Mouse (Mus musculus) CH12.LX (cell line): ENCODE data around the gene Acan. TPM values are rescaled to one million over a fixed set of nuclear protein-coding genes. Genes with fewer than 3 reads are reported as not detected.

Experiments
- DNase-seq: peaks from one replicate; pipeline ENCODE4 v3.0.0-alpha.2; 2013; ENCODE audit errors: extremely low read depth
- H3K27ac ChIP-seq: 2 replicates; pipeline ENCODE4 v1.5.1; 2012; ENCODE audit warnings: low read depth, mild to moderate bottlenecking, control low read depth, moderate library complexity; ENCODE audit not compliant: insufficient read depth
- H3K27me3 ChIP-seq: replicated peaks from 2 replicates; pipeline ENCODE3; 2012; ENCODE audit warnings: inconsistent platforms
- H3K36me3 ChIP-seq, 2 experiments: replicated peaks in 1 of 2; 2 replicates each; pipeline versions ENCODE3 to v1.6.1; 2012; ENCODE audit warnings: inconsistent platforms in 1 of 2, low read length in 1 of 2, mild to moderate bottlenecking in 1 of 2, mixed read lengths in 1 of 2, moderate library complexity in 1 of 2; ENCODE audit not compliant: control insufficient read depth in 1 of 2, insufficient read depth in 1 of 2
- H3K4me1 ChIP-seq, 2 experiments: 2 replicates each; pipeline ENCODE4 v1.6.1; 2012; ENCODE audit warnings: inconsistent platforms in 1 of 2, moderate library complexity in 1 of 2; ENCODE audit not compliant: insufficient read depth in 2 of 2, control insufficient read depth in 1 of 2
- H3K4me2 ChIP-seq: 2 replicates; pipeline ENCODE4 v1.6.1; 2012; ENCODE audit warnings: low read depth, mild to moderate bottlenecking, control low read depth; ENCODE audit not compliant: poor library complexity, insufficient read depth, severe bottlenecking
- H3K4me3 ChIP-seq, 3 experiments: fragments of 150-350 bp in 1 of 3; sonication (generic) in 1 of 3; replicated peaks in 1 of 3; 2 replicates each; pipeline versions ENCODE3 to v1.5.1; 2011 to 2012; ENCODE audit warnings: low read depth in 2 of 3, low read length in 2 of 3, mild to moderate bottlenecking in 2 of 3, moderate library complexity in 2 of 3, control low read depth in 1 of 3, improper control_type of control experiment in 1 of 3, inconsistent platforms in 1 of 3, mixed read lengths in 1 of 3; ENCODE audit not compliant: poor library complexity in 1 of 3
- H3K79me2 ChIP-seq: replicated peaks from 2 replicates; pipeline ENCODE4 v1.6.1; 2012; ENCODE audit warnings: mild to moderate bottlenecking, moderate library complexity; ENCODE audit not compliant: control insufficient read depth, poor library complexity, insufficient read depth, severe bottlenecking; ENCODE audit errors: extremely low read depth
- H3K9ac ChIP-seq: 2 replicates; pipeline ENCODE4 v1.6.1; 2012; ENCODE audit warnings: low read depth, mild to moderate bottlenecking, control low read depth, moderate library complexity; ENCODE audit not compliant: insufficient read depth
- H3K9me3 ChIP-seq: replicated peaks from 2 replicates; pipeline ENCODE3; 2012; ENCODE audit warnings: low read length, inconsistent platforms, mixed read lengths
- CTCF ChIP-seq, 2 experiments: IDR thresholded peaks in 1 of 2; conservative IDR thresholded peaks in 1 of 2; 2 replicates each; pipeline ENCODE4 v1.5.1; 2011 to 2012; ENCODE audit warnings: low read depth in 2 of 2, low read length in 2 of 2, improper control_type of control experiment in 1 of 2, inconsistent platforms in 1 of 2, mild to moderate bottlenecking in 1 of 2, moderate library complexity in 1 of 2
- E2F4 ChIP-seq: IDR thresholded peaks from 2 replicates; pipeline ENCODE4 v1.6.1; 2011; ENCODE audit warnings: low read depth, low read length, improper control_type of control experiment; ENCODE audit not compliant: insufficient replicate concordance
- MAFK ChIP-seq: IDR thresholded peaks from 2 replicates; pipeline ENCODE4 v1.6.1; 2011; ENCODE audit warnings: low read length, improper control_type of control experiment; ENCODE audit not compliant: insufficient replicate concordance
- NELFE ChIP-seq: IDR thresholded peaks from 2 replicates; pipeline ENCODE4 v1.6.1; 2011; ENCODE audit warnings: low read depth, low read length, improper control_type of control experiment
- NRF1 ChIP-seq: IDR thresholded peaks from 2 replicates; pipeline ENCODE4 v1.6.1; 2014; ENCODE audit warnings: low read depth, mild to moderate bottlenecking, inconsistent platforms, low read length, improper control_type of control experiment, moderate library complexity
- RAD21 ChIP-seq: IDR thresholded peaks from 2 replicates; pipeline ENCODE4 v1.6.1; 2011; ENCODE audit warnings: low read depth, mild to moderate bottlenecking, low read length, improper control_type of control experiment, moderate library complexity
- UBTF ChIP-seq: IDR thresholded peaks from 2 replicates; pipeline ENCODE4 v1.6.1; 2012; ENCODE audit warnings: low read depth, mild to moderate bottlenecking, inconsistent platforms, low read length, improper control_type of control experiment, moderate library complexity
- ZNF384 ChIP-seq: IDR thresholded peaks from 2 replicates; pipeline ENCODE4 v1.6.1; 2012; ENCODE audit warnings: low read depth, low read length, improper control_type of control experiment, inconsistent platforms
- dilution Hi-C: fragments of 300-500 bp; cut with MboI; formaldehyde crosslinking; loops from 2 replicates; pipeline ENCODE4 v1.14.3; 2020; ENCODE audit warnings: low sequenced_read_pairs; ENCODE audit not compliant: extremely low pct_unique_long_range_greater_than_20kb, extremely low pct_ligation_motif_present
- in situ Hi-C: fragments of 300-500 bp; cut with MboI; formaldehyde crosslinking; loops from 3 replicates; pipeline ENCODE4 v1.14.3; 2019; ENCODE audit warnings: low sequenced_read_pairs, low pct_ligation_motif_present, low pct_unique_long_range_greater_than_20kb, mixed read lengths
- polyA plus RNA-seq: library from polyadenylated mRNA; unstranded; fragments of >175 nt; gene quantifications from 2 replicates; pipeline ENCODE4 v1.2.1, GENCODE M21; 2012; ENCODE audit warnings: low read depth; ENCODE audit not compliant: insufficient read length
- total RNA-seq, 2 experiments: library from RNA; depleted of rRNA; stranded (reverse); fragments of 300-350 nt in 1 of 2; fragments of >200 nt in 1 of 2; gene quantifications; 2 replicates each; pipeline ENCODE4 v1.2.3; 2012 to 2014

Acan gene
- total and polyA plus RNA-seq, 3 experiments: not detected

- Histone ChIP-seq H3K9me3 (no peaks in the 10 kb centered on the region), H3K9ac (no peak overlapping the region), H3K27me3 (peaks cover 91% of the 10 kb centered on the region), H3K27ac (no peak overlapping the region), H3K4me2 (no peak overlapping the region), H3K36me3 (no peaks in the 10 kb centered on the region), H3K4me3 (no peak overlapping the region), H3K79me2 (no peaks in the 10 kb centered on the region), H3K4me1 (peaks cover 0 to 2% of the 10 kb centered on the region in 2 experiments; a peak in 1 of 4 replicates)
- in situ Hi-C loops: loop anchor here (5.0 to 25.0 kb wide), 2 partner anchors 172 to 302 kb away; partner anchors contain the start of genes Mrpl46 and Mrps11
- dilution Hi-C loops: no loop called here
- peak; percentile 5 for DNase-seq
- TF ChIP-seq NELFE (no peak), E2F4 (no peak), CTCF (conservative IDR thresholded peaks at IDR 0.05 in 1 of 2, IDR thresholded peaks at IDR 0.05 in 1 of 2; ENCODE audit: low read depth in 2 of 2, low read length in 2 of 2) (peak; percentile 52 to 63)
These were observed 35.8 kb downstream of the Acan start for GRCm38 (mm10) chr7:79089111-79089510.

DNA sequence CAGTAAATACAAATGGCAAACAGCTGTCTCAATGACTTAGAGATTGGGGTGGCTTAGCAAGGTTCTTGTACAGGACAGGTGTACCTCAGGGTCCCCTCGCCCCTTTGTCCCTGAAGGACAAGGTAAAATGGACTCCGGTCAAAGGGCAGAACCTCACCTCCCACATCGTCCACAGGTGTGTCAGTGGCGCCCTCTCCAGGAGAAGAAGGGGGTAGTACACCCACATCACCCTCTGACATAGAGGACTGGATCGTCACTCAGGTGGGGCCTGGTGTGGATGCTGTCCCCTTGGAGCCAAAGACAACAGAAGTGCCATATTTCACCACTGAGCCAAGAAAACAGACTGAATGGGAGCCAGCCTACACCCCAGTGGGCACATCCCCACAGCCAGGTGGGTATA is 43.2 kb downstream of the Acan start:
- in situ Hi-C loops: loop anchor here (25.0 kb wide), 1 partner anchor 309 kb away; the partner anchor contains the start of genes Mrpl46 and Mrps11
- no peaks in the 10 kb centered on the region for H3K36me3 ChIP-seq

GRCm38 (mm10) chr7:79113848-79114247 is 60.6 kb downstream of the Acan start:
- H3K36me3 ChIP-seq: no peaks in the 10 kb centered on the region
- no peak for DNase-seq
- dilution Hi-C loops: no loop called here
- H3K27ac ChIP-seq: no peak overlapping the region
- H3K9ac ChIP-seq: no peak overlapping the region
- H3K4me2 ChIP-seq: no peak overlapping the region
- H3K4me3 ChIP-seq: no peak overlapping the region
- peaks cover 4% of the 10 kb centered on the region for H3K9me3 ChIP-seq
- TF ChIP-seq NRF1 (no peak), UBTF (no peak), MAFK (no peak), E2F4 (no peak)
- no peaks in the 10 kb centered on the region for H3K4me1 ChIP-seq
- H3K79me2 ChIP-seq: no peaks in the 10 kb centered on the region
- H3K27me3 ChIP-seq: peaks cover 90% of the 10 kb centered on the region
- in situ Hi-C loops: no loop called here

More for the DNA sequence above, 43.2 kb downstream of the Acan start:
- Histone ChIP-seq H3K79me2 (no peaks in the 10 kb centered on the region), H3K4me1 (0 out of 4 replicates have a peak, but pooled peaks cover 0 to 2% of the 10 kb centered on the region in 2 experiments), H3K27ac (no peak overlapping the region), H3K4me3 (no peak overlapping the region), H3K4me2 (no peak overlapping the region), H3K9me3 (no peaks in the 10 kb centered on the region), H3K9ac (no peak overlapping the region), H3K27me3 (peaks cover 91% of the 10 kb centered on the region)
- dilution Hi-C loops: no loop called here
- no peak for DNase-seq
- peak; percentile 4; the same call in 1 of the 2 replicates for TF ChIP-seq RAD21
- no peak for TF ChIP-seq ZNF384
- TF ChIP-seq CTCF (conservative IDR thresholded peaks at IDR 0.05 in 1 of 2, IDR thresholded peaks at IDR 0.05 in 1 of 2; ENCODE audit: low read depth in 2 of 2, low read length in 2 of 2): peak in 1 of 2 experiments; percentile 15; a peak in 1 of 4 replicates
- TF ChIP-seq, all 38 proteins: peak for 2
